Mouse (Mus musculus) frontal cortex, postnatal 36 days (tissue): Measurements from ENCODE around the gene Rfx2.

Experiments used
- DNase-seq, 2 experiments: peaks; one replicate each; pipeline ENCODE4 v3.0.0; 2022; ENCODE audit warnings: low spot score in 2 of 2

The Rfx2 gene

DNA sequence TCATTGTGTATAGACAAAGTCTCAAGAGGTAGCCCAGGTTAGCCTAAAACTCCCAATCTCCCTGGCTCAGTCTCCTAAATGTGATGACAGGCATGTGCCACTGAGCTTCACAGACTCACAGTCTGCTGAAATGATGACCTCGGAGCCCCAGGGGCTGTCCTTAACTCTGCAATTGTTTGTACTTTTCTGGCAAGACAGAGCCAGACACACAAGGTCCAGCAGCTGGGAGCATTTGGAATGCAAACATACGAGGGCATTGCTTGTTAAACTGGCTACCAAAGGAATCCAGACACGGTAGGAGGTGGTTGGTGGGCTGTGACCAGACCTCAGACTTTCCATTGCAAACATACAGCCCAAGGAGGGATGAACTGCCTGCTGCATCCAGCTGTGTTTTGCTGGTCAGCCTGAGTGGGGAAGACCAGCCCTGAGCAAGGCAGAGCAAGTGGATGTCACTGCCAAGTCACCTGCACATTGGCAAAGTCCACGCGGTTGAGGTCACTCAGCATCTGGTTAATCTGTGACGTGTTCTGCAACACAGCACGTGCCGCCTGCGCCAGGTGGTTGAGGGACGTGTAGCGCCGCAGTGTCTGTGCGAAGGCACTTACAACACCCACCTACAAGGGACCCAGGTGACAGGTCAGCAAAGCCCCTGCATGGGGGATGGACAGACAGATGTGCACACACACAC, 50.4 kb downstream of the Rfx2 start:
- no peak for DNase-seq

DNA sequence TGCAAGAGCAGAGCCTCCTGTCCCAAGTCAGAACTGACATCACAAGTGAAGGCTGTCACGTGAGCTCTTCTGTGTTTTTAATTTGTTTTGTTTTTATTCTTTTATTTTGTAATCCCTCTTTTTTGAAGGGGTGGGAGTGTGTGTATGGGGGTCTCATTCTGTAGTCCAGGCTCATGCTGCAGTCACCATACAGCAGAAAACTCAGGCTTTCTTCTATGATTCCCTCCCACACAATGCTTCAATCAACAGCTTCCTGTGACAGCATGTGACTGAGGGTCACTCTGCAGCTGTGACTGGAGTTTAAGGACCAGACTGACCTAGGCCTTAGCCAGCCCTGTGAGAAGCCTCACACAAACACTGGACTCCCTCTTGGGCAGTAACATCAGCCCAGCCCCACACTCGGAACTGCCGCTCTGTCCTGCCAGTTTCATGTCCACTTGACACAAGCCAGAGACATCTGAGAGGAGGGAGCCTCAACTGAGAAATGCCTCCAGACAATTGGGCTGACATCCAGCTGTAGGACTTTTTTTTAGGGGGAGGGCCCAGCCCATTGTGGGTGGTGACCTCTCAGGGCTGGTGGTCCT, 51.9 kb downstream of the Rfx2 start:
- no peak for DNase-seq

DNA sequence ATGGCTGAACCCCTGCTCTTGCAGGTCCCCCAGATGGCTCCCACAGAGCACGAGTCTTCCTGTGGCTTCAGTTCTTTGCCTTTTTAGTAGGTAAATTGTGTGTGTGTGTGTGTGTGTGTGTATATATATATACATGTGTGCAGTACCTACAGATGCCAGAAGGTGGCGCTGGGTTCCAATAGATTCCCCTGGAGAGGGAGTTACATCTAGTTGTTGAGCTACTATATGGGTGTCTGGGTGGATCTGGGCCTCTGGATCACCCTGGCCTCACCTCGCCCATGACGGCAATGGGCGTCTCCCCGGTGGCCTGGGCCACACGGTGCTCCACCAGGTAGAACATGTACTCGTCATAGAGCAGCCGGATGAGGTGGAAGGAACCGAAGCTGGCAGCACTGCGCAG, 53.2 kb downstream of the Rfx2 start:
- DNase-seq = no peak

DNA sequence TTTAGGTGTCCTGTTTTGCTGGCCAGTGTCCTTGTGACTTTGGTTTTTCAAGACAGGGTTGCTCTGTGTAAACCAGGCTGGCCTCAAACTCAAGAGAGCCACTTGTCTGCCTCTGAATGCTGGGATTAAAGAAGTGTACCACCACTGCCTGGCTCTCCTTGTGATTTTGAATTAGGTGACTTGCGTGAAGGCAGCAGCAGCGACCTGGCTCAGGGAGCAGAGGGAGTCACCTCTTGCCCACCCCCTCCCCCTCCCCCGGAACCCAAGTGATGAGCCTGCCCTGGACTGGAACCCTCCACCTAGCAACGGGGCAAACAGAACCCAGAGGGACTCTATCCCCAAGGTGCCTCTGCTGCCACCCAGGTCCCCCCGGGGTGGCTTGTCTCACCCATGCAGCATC, 60.9 kb downstream of the Rfx2 start, which contains the start of gene Prr22:
Gene Prr22 (plus strand): TSS at position 301 of the 400 bp plus-strand sequence.
- DNase-seq = no peak

DNA sequence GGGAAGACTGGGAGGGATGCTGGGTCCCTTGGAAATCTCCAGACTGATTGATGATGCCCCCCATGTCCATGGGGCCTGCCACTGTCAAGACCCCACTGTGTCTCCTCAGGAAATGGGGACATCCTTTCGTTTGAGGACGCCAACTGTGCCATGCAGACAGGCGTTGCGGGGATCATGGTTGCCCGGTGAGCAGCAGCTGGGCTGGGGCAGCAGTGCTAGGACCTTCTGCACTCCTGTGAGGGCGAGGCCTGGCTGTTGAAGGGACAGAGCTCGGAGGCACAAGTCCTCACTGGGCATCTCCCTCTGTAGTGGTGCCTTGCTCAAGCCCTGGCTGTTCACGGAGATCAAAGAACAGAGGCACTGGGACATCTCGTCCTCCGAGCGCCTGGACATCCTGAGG, 61.9 kb downstream of the Rfx2 start:
- DNase-seq = no peak

DNA sequence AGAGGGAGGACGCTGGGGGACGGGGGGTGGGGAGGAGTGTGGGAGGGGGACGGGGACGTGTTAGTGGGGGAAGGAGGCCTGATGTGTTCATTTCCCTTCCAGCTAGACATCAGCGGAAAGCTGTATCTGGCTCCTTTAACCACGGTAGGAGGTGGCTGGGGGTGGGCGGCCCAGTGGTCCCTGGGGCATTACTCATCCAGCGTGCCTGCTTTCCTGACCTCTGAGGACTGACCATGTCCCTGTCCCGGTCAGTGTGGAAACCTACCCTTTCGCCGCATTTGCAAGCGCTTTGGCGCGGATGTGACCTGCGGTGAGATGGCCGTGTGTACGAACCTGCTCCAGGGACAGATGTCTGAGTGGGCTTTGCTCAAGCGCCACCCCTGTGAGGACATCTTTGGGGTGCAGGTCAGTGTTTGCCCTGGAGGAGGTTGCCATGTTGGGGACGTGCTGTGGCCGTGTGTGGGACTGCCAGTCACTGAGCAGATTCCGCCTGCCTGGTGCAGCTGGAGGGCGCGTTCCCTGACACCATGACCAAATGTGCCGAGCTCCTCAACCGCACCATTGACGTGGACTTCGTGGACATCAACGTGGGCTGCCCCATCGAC, 63.2 kb downstream of the Rfx2 start:
- no peak for DNase-seq

DNA sequence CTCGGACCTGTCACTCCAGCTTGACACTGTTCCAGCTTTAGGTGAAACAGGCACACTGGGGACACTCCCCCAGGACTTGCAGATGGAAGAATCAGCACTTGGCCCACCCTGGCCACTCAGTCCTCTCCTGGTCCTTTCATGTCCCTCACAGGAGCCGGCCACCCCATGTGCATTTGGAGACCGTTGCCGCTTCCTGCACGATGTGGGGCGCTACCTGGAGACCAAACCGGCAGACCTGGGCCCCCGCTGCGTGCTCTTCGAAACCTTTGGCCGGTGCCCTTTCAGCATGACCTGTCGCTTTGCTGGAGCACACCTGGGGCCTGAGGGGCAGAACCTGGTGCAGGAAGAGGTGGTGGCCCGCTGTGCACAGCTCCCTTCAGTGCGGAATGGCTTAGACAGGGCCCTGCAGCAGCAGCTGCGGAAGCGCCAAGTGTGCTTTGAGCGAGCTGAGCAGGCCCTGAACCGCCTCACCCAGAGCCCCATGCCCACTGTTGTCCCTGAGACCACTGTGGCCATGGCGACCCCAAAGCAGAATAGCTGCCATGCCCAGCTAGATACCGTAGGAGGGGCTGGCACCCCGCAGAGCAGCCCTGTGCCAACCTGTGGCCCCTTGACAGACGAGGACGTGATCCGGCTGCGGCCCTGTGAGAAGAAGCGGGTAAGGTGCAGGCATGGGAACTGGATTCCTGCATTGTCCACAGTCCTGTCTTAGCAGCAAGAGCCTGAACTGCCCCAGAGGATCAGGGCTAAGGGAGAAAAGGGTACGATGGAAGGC, 64.0 kb downstream of the Rfx2 start:
- DNase-seq = no peak

DNA sequence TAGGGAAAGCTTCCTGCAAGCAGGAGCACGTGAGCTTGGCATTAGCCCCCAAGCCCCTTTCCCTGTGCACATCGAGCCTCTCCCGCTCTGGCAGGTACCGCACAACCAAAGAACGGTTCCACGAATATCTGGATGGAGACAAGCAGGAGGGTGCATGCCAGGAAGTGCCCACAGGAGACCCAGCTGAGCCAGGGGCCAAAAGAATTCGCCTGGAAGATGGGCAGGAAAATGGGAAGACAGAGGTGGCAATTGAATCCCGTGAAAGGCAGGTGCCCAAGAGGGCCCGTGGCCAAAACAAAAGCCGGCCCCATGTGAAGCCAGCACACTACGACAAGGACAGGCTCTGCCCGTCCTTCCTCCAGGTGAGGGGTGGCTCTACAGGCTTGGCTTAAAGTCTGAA, 65.4 kb downstream of the Rfx2 start:
- no peak for DNase-seq

DNA sequence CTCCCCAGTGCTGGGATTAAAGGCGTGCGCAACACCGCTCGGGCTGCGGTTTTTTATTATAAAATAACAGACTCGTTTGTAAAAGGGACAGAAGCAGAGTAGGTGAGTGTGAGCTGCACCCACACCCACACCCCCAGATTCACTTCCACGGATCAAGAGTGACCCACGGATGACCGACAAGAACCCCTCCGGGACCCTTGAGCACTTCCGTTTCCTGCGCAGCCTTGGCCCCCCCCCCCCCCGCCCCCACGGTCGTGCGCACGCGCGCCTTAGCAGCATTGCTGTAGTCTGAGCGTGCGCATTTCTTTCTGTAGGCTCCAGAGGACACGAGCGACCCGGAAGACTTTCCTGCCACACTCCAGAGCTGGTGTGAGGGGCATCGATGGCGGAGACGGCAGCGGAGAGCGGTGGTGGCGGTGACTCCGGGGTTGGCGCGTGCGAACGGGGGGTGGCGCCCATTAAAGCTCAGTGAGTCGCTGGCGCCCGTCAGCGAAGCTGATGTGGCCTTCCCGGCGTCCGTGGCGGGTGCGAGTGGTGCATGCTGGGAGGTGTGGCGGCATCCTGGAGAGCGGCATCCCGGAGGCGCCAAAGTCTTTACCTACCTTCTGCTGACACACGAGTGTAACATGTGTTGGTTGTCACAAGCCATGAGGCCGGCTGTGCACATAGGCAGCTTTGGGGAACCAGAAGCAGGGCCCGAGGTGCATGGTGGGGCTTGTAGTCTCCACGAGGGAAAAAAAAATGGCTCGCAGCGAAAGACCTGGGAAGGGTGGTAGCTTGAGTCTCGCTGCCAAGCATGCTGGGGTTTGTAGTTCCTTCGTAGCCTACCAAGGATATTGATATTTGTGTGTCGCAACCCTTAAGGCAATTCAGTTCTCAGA, 66.1 kb downstream of the Rfx2 start, which contains the start of gene Dus3l:
Gene Dus3l (plus strand): TSS at position 284 of the 881 bp plus-strand sequence.
- peak; percentile 92 for DNase-seq

DNA sequence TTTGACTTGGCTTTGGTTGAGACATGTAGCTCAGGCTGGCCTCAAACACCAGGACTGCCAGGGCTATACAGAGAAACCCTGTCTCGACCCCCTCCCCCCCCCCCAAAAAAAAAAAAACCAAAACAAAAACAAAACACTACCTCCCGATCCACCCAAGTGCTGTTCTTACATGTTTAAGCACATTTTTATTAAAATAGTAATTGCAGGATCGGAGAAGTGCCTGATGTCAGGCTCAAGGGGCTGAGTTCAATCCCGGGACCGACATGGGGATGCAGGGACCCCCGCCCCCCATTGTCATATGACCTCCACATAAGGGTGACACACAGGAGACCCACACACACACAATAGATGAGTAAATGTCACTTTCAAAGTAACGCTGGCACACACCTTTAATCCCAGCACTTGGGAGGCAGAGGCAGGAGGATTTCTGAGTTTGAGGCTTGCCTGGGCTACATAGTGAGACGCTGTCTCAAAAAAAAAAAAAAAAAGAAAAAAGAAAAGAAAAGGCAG, 67.0 kb downstream of the Rfx2 start:
- no peak for DNase-seq

DNA sequence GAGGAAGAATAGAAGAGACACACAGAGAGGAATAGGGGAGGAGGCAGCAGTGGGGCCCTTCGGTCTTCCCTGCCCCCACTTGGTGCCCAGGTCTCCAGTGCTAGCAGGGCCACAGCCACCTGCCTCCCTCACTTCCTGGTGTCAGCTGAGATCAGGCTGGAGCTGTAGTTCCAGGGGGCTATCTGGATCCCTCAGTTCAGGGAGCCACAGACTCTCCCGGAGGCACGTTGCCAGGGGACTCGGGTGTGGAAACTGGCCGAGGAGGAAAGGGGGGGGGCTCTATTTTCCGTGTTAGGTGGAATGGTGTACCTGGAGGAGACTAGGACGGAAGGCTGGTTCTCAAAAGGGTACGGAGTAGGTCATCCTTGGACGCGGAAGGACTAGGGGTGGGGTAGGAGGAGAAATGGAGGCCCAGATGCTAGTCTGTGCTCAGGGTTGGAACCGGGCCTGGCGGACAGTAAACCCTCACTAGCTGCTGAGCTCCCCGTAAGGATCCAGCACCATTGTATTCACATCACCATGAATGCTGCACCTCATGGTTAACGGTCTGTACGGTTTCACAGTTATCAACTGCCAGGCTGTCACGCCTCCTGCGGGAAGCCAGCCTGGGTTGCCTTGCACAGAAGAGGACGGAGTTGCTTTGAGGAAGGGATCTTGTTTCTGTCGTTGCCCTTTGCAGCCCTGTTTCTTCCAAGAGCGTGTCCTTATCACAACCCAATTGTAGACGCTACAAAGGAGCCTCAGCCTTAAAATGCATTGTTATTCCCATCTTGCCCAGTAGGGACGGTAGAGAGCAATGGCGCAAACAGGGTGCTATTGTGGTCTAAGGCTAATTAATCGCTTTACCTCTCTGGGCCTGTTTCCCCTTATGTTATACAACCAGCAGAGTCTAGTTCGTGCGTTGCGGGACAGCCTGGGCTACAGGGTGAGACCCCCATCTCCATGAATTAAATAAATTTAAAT, 67.8 kb downstream of the Rfx2 start:
- peak; percentile 58 to 78 for DNase-seq

DNA sequence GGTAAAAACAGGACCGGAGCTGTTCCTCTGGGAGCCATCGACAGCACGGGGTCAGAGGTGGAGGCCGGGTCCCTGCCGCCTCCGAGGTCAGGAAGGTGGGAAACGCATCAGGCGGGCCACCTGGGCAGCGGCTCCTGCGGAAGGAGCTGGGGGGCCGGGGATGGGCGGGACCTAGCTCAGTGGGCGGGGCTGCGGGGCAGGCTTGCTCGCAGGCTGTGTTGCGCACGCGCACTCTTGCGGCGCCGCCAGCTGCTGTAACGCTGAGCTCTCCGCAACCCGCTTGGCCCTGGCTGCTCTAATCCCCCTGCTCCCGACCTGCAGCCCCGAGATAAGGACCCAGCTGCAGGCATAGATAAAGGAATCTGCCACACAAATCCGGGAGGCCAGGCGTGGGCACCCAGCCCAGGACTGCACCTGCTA, 68.8 kb downstream of the Rfx2 start:
- DNase-seq = peak; percentile 85 to 86

DNA sequence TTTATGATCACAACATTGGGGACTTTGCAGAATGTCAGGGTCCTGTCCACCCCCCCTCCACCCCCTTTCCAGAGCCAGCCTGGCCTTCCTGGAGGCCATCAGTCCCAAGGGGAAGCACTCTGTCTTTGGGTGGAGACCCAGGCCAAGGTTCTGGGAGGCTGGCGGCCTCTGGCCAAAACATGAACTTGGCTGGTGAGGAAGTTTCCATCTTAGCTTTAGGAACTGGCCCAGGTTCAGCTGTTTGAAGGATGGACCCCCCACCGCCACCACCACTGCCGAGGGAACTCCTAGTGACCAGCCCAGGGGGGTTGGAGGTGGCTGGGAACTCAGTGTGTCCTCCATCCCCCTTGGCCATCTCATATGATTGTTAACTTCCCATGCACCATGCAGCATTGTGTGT, 69.7 kb downstream of the Rfx2 start:
- no peak for DNase-seq

DNA sequence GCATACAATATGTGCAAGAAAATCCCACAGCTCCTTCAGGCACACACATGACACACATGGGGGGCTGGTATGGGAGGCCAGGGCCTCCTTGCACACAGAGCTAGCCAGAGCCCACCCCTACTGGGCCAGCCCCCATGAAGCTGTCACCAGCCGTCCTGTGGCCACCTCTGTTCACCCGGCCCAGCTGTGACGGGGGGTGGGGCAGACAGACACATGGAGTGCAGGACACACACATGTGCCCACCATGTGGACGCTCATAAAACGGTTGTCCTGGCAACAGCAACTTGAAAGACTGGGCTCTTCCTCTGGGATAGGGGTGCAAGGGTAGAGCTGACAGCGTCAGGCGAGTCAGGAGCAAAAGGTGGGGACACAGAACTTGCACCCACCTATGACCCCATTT, 71.6 kb downstream of the Rfx2 start:
- no peak for DNase-seq

DNA sequence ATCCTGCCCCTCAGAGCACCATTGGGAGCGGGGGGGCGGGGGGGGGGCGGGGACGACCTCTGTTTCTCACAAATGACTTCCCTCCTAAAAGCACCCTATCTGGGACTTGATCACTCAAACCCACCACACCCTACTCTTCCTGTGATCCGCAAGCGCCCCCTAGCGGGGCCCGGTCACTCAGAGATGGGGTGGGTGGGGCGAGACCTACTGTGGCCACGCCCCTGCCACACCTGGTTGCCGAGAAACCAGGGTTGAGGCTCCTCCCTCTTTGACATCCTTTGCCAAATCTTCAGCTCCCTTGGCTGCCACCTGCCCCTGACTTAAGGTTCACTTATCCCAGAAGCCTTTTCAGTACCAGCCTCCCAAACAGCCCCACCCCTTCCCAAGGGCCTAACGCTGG, 72.7 kb downstream of the Rfx2 start:
- peak; percentile 35 to 56 for DNase-seq

DNA sequence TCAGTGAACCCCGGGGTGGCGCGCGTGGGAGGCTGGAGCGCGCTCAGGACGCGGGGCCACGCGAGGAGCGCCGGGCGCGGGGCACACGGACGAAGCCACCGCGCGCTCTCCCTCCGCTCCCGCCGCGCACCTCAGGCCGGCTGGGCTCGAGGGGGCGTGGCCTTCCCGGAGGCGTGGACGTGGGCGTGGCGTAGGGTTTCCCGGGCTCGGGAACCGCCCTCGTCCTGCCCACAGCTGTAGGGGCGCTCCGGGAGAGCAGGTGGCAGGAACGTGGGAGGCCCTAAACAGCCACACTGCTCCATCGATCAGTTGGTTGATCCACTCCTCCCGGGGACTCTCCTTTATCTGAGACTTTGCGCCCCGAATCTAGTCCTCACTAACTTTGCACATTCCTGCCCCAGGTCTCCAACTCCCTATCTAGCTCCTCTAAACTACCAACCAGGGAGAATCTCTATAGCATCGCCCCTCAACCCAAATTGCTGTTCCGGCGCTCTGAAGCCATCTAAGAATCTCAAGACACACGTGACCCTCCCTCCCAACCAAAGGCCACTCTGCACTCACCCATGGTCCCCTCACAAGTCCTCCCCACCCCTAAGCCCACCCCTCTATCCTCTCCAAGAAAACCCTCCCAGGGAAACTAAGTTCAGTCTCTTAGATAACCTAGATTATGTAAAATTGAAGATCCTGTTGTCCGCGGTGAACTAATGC, 73.2 kb downstream of the Rfx2 start, which contains the start of gene Nrtn:
Gene Nrtn (minus strand): TSS at position 115 of the 708 bp plus-strand sequence.
- peak; percentile 40 to 60 for DNase-seq

DNA sequence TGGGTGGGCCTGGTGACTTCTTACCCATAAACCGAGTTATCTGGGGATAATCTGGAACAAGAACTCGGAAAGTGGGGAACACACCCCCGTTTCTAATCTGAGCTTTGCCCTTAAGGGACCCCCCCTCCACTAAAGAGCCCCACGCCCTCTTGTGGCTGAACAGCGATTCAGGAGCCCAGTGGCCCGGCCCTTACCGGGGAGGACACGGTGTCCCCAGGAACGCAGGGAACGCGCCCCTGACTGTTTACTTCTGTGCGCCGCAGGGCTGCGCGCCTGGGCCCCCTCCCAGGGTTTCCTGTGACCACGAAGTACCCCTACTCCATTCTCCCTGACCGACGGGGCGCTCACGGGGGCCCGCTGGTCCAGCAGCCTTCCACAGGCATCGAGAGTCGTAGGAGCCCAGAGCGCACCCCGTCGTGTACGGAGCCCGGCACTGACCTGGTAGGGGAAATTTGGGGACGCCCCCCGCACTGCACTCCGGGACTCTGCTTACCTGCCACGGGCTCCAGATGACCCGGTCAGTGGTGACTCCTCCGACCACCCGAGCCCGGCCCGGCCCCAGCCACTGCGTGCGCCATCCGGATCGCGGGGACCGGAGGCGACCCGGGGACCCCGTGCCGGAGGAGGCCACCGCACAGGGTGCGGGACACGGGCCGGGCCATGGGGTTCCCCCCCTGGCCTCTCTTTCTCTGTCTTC, 74.0 kb downstream of the Rfx2 start:
- no peak for DNase-seq
